Mouse (Mus musculus): ENCODE data around the gene Sept8. TPM values are rescaled to one million over a fixed set of nuclear protein-coding genes. Genes with fewer than 3 reads are reported as not detected.
"Not testable (repeated sequence)": the region's sequence is repeated elsewhere in the genome, so short reads cannot be mapped to it uniquely, and the experiment has no call there.

Sept8 gene
- polyA plus RNA-seq, 1 experiment from 2014 or later, result 17.3 TPM

GRCm38 (mm10) chr11:53550714-53551113 is 31.7 kb downstream of the Sept8 start:
- no peak for DNase-seq (ENCODE audit: low spot score)
- H3K36me3 ChIP-seq (replicated peaks; ENCODE audit: control insufficient read depth, insufficient read depth, low read depth, low read length), result no peaks in the 10 kb centered on the region
- no peak overlapping the region for H3K9ac ChIP-seq (replicated peaks; ENCODE audit: low read length)
- H3K27ac ChIP-seq (replicated peaks; ENCODE audit: low read depth, low read length), result no peak overlapping the region
- H3K9me3 ChIP-seq (replicated peaks; ENCODE audit: control insufficient read depth, low read length), result no peaks in the 10 kb centered on the region
- H3K4me3 ChIP-seq (ENCODE audit: low read depth, low read length), result no peak overlapping the region
- no peaks in the 10 kb centered on the region for H3K27me3 ChIP-seq (ENCODE audit: control insufficient read depth, insufficient read depth, low read length)
- WGBS, result 89% methylated on average over 1 of the region's 1 CpGs
- no peak overlapping the region for H3K4me2 ChIP-seq (ENCODE audit: low read depth, low read length)
- ATAC-seq (replicated peaks; ENCODE audit: insufficient number of reproducible peaks, low FRiP score, low TSS enrichment, low read depth), result no peak
- no peaks in the 10 kb centered on the region for H3K4me1 ChIP-seq (ENCODE audit: control insufficient read depth, insufficient read depth, low read length)

- H3K36me3 ChIP-seq (replicated peaks; ENCODE audit: control insufficient read depth, insufficient read depth, low read depth, low read length), result no peaks in the 10 kb centered on the region
- DNase-seq (ENCODE audit: low spot score) (no peak), ATAC-seq (replicated peaks; ENCODE audit: insufficient number of reproducible peaks, low FRiP score, low TSS enrichment, low read depth) (no peak)
- H3K4me2 ChIP-seq (ENCODE audit: low read depth, low read length), result no peak overlapping the region
- no peaks in the 10 kb centered on the region for H3K9me3 ChIP-seq (replicated peaks; ENCODE audit: control insufficient read depth, low read length)
- H3K9ac ChIP-seq (replicated peaks; ENCODE audit: low read length), result no peak overlapping the region
- H3K4me3 ChIP-seq (ENCODE audit: low read depth, low read length), result no peak overlapping the region
- H3K27ac ChIP-seq (replicated peaks; ENCODE audit: low read depth, low read length), result no peak overlapping the region
- no peaks in the 10 kb centered on the region for H3K4me1 ChIP-seq (ENCODE audit: control insufficient read depth, insufficient read depth, low read length)
- H3K27me3 ChIP-seq (ENCODE audit: control insufficient read depth, insufficient read depth, low read length), result no peaks in the 10 kb centered on the region
- 77% methylated on average over 12 of the region's 12 CpGs for WGBS
These were observed 32.7 kb downstream of the Sept8 start for GRCm38 (mm10) chr11:53551754-53552153.

- WGBS, result 89% methylated on average over 9 of the region's 20 CpGs
- not testable (repeated sequence) for H3K9me3 ChIP-seq (replicated peaks; ENCODE audit: control insufficient read depth, low read length); ATAC-seq (replicated peaks; ENCODE audit: insufficient number of reproducible peaks, low FRiP score, low TSS enrichment, low read depth)
These were observed 37.5 kb downstream of the Sept8 start for GRCm38 (mm10) chr11:53556529-53556928.

GRCm38 (mm10) chr11:53557992-53558391 is 38.9 kb downstream of the Sept8 start:
- ATAC-seq (replicated peaks; ENCODE audit: insufficient number of reproducible peaks, low FRiP score, low TSS enrichment, low read depth); H3K4me1 ChIP-seq (ENCODE audit: control insufficient read depth, insufficient read depth, low read length); H3K9me3 ChIP-seq (replicated peaks; ENCODE audit: control insufficient read depth, low read length); H3K27ac ChIP-seq (replicated peaks; ENCODE audit: low read depth, low read length); H3K9ac ChIP-seq (replicated peaks; ENCODE audit: low read length); H3K36me3 ChIP-seq (replicated peaks; ENCODE audit: control insufficient read depth, insufficient read depth, low read depth, low read length); H3K27me3 ChIP-seq (ENCODE audit: control insufficient read depth, insufficient read depth, low read length); H3K4me3 ChIP-seq (ENCODE audit: low read depth, low read length); DNase-seq (ENCODE audit: low spot score); H3K4me2 ChIP-seq (ENCODE audit: low read depth, low read length): not testable (repeated sequence)
- WGBS, result 85% methylated on average over 1 of the region's 3 CpGs

More at GRCm38 (mm10) chr11:53556529-53556928, 37.5 kb downstream of the Sept8 start:
- H3K27ac ChIP-seq (replicated peaks; ENCODE audit: low read depth, low read length); H3K4me3 ChIP-seq (ENCODE audit: low read depth, low read length); H3K4me2 ChIP-seq (ENCODE audit: low read depth, low read length); H3K4me1 ChIP-seq (ENCODE audit: control insufficient read depth, insufficient read depth, low read length); DNase-seq (ENCODE audit: low spot score); H3K9ac ChIP-seq (replicated peaks; ENCODE audit: low read length); H3K36me3 ChIP-seq (replicated peaks; ENCODE audit: control insufficient read depth, insufficient read depth, low read depth, low read length); H3K27me3 ChIP-seq (ENCODE audit: control insufficient read depth, insufficient read depth, low read length): not testable (repeated sequence)

- H3K36me3 ChIP-seq (replicated peaks; ENCODE audit: control insufficient read depth, insufficient read depth, low read depth, low read length); H3K27me3 ChIP-seq (ENCODE audit: control insufficient read depth, insufficient read depth, low read length); DNase-seq (ENCODE audit: low spot score); ATAC-seq (replicated peaks; ENCODE audit: insufficient number of reproducible peaks, low FRiP score, low TSS enrichment, low read depth); H3K4me1 ChIP-seq (ENCODE audit: control insufficient read depth, insufficient read depth, low read length); H3K9ac ChIP-seq (replicated peaks; ENCODE audit: low read length); H3K9me3 ChIP-seq (replicated peaks; ENCODE audit: control insufficient read depth, low read length); H3K27ac ChIP-seq (replicated peaks; ENCODE audit: low read depth, low read length); H3K4me2 ChIP-seq (ENCODE audit: low read depth, low read length); H3K4me3 ChIP-seq (ENCODE audit: low read depth, low read length): not testable (repeated sequence)
- WGBS, result 96% methylated on average over 1 of the region's 3 CpGs
These were observed 40.9 kb downstream of the Sept8 start for GRCm38 (mm10) chr11:53559980-53560379.

GRCm38 (mm10) chr11:53561986-53562385 is 42.9 kb downstream of the Sept8 start:
- 86% methylated on average over 2 of the region's 2 CpGs for WGBS
- ATAC-seq (replicated peaks; ENCODE audit: insufficient number of reproducible peaks, low FRiP score, low TSS enrichment, low read depth) (no peak), DNase-seq (ENCODE audit: low spot score) (no peak)
- Histone ChIP-seq H3K9me3 (replicated peaks; ENCODE audit: control insufficient read depth, low read length) (no peaks in the 10 kb centered on the region), H3K27me3 (ENCODE audit: control insufficient read depth, insufficient read depth, low read length) (no peaks in the 10 kb centered on the region), H3K4me1 (ENCODE audit: control insufficient read depth, insufficient read depth, low read length) (no peaks in the 10 kb centered on the region), H3K36me3 (replicated peaks; ENCODE audit: control insufficient read depth, insufficient read depth, low read depth, low read length) (no peaks in the 10 kb centered on the region), H3K4me3 (ENCODE audit: low read depth, low read length) (no peak overlapping the region), H3K9ac (replicated peaks; ENCODE audit: low read length) (no peak overlapping the region), H3K27ac (replicated peaks; ENCODE audit: low read depth, low read length) (no peak overlapping the region), H3K4me2 (ENCODE audit: low read depth, low read length) (no peak overlapping the region)

DNA sequence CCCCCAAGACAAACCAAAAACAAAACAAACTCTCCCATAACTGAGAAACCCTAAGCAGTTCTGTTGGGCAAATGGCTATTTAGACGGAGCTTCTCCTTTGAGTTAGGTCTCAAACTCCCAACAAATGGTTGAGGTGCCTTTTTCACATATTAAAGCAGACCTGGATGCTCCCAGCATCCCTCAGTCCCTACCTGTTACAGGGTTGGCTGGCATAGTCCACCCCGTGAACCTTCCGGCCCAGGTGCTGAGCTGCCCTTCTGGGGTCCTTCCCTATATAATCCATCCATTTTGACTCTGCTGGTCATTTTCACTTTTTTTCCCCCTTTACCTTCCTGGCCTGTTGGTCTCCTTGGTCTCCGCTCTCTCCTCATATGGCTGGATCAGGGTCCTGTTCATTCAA is 47.6 kb downstream of the Sept8 start:
- DNase-seq (ENCODE audit: low spot score), result no peak
- ATAC-seq (replicated peaks; ENCODE audit: insufficient number of reproducible peaks, low FRiP score, low TSS enrichment, low read depth), result no peak
- no peaks in the 10 kb centered on the region for H3K4me1 ChIP-seq (ENCODE audit: control insufficient read depth, insufficient read depth, low read length)
- no peak overlapping the region for H3K9ac ChIP-seq (replicated peaks; ENCODE audit: low read length)
- H3K27ac ChIP-seq (replicated peaks; ENCODE audit: low read depth, low read length), result no peak overlapping the region
- peak overlapping the region; percentile 73 for H3K4me3 ChIP-seq (ENCODE audit: low read depth, low read length)
- no peaks in the 10 kb centered on the region for H3K9me3 ChIP-seq (replicated peaks; ENCODE audit: control insufficient read depth, low read length)
- H3K27me3 ChIP-seq (ENCODE audit: control insufficient read depth, insufficient read depth, low read length), result no peaks in the 10 kb centered on the region
- 85% methylated on average over 4 of the region's 4 CpGs for WGBS
- peak overlapping the region; percentile 36 for H3K4me2 ChIP-seq (ENCODE audit: low read depth, low read length)
- H3K36me3 ChIP-seq (replicated peaks; ENCODE audit: control insufficient read depth, insufficient read depth, low read depth, low read length), result no peaks in the 10 kb centered on the region

DNA sequence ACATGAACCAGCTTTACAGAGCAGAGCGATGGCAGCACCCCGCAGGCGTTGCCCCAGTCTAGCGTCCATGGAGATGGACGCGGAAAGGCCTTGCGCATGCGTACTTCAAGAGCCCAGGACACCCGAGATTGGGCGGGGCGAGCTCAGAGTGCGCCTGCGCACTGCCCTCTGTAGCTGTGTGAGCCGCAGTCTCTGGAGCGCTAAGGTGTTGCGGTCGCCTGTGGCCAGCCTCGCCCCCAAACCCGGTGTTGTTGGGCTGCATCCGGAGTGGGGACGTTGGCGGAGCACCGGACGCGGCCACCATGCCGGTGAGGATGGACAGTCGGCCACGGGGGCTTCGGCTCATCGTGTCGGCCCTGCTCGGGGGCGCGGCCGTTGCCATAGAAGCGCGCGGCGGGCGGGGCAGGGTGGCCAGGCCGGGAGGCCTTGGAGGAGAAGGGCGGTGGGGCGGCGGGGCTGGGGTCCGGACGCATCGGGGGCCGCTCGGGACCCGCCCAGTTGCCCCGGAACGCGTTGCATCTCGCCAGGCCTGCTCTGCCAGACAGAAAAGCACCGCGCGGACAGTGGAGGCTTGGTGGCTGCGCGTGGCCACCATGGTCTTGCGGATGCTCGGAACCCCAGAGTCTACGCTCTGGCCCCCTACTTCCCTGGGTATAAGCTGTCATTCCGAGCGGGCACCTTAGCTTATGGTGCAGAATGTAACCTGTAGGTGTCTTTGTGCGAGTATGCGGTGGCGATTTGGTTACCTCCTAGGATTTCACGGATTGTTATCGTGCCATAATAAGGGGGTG is 48.4 kb downstream of the Sept8 start, which contains the start of gene Kif3a:
Kif3a (plus strand) TSS at position 156 of the 791 bp plus-strand sequence.
- DNase-seq (ENCODE audit: low spot score) (peak; percentile 97), ATAC-seq (replicated peaks; ENCODE audit: insufficient number of reproducible peaks, low FRiP score, low TSS enrichment, low read depth) (peak; percentile 96)
- no peak within 1 kb of the TSS for H3K27ac ChIP-seq (replicated peaks; ENCODE audit: low read depth, low read length)
- peak within 1 kb of the TSS; percentile 73 for H3K4me3 ChIP-seq (ENCODE audit: low read depth, low read length)
- WGBS, result 1% methylated on average over 57 of the region's 69 CpGs
- peak within 1 kb of the TSS; percentile 66 for H3K4me2 ChIP-seq (ENCODE audit: low read depth, low read length)
- H3K9me3 ChIP-seq (replicated peaks; ENCODE audit: control insufficient read depth, low read length), result no peaks in the 10 kb centered on the region
- H3K36me3 ChIP-seq (replicated peaks; ENCODE audit: control insufficient read depth, insufficient read depth, low read depth, low read length), result no peaks in the 10 kb centered on the region
- H3K4me1 ChIP-seq (ENCODE audit: control insufficient read depth, insufficient read depth, low read length), result no peaks in the 10 kb centered on the region
- H3K27me3 ChIP-seq (ENCODE audit: control insufficient read depth, insufficient read depth, low read length), result no peaks in the 10 kb centered on the region
- peak within 1 kb of the TSS; percentile 67 for H3K9ac ChIP-seq (replicated peaks; ENCODE audit: low read length)
